Mouse (Mus musculus) midbrain, embryonic 13.5 days (tissue): ENCODE results near the gene Mapkapk2. TPM values are rescaled to one million over a fixed set of nuclear protein-coding genes. Genes with fewer than 3 reads are reported as not detected.

Experiments
- ATAC-seq: fragments of 200-750 bp; cut with Nextera tagmentation; 2 replicates; pipeline ENCODE4 v1.8.0; 2017; ENCODE audit warnings: mild to moderate bottlenecking, moderate TSS enrichment, moderate library complexity
- H3K27ac ChIP-seq: fragments of 300-500 bp; sonication (generic); 2 replicates; pipeline ENCODE4 v1.5.1; 2015; ENCODE audit warnings: inconsistent platforms, mild to moderate bottlenecking, moderate library complexity
- H3K27me3 ChIP-seq: fragments of 300-500 bp; sonication (generic); 2 replicates; pipeline ENCODE4 v1.6.1; 2015; ENCODE audit warnings: mild to moderate bottlenecking, inconsistent platforms
- H3K36me3 ChIP-seq: fragments of 300-500 bp; sonication (generic); 2 replicates; pipeline ENCODE4 v1.6.1; 2015; ENCODE audit warnings: mild to moderate bottlenecking, inconsistent platforms
- H3K4me1 ChIP-seq: fragments of 300-500 bp; sonication (generic); replicated peaks from 2 replicates; pipeline ENCODE4 v1.6.1; 2015; ENCODE audit warnings: inconsistent platforms
- H3K4me2 ChIP-seq: fragments of 300-500 bp; sonication (generic); replicated peaks from 2 replicates; pipeline ENCODE4 v1.6.1; 2015; ENCODE audit warnings: moderate library complexity, mild to moderate bottlenecking, inconsistent platforms
- H3K4me3 ChIP-seq: fragments of 300-500 bp; sonication (generic); replicated peaks from 2 replicates; pipeline ENCODE4 v1.5.1; 2015; ENCODE audit warnings: mild to moderate bottlenecking, inconsistent platforms
- H3K9ac ChIP-seq: fragments of 300-500 bp; sonication (generic); replicated peaks from 2 replicates; pipeline ENCODE4 v1.6.1; 2015; ENCODE audit warnings: mild to moderate bottlenecking, inconsistent platforms
- H3K9me3 ChIP-seq: fragments of 300-500 bp; sonication (generic); 2 replicates; pipeline ENCODE4 v1.6.1; 2016; ENCODE audit warnings: mild to moderate bottlenecking, inconsistent platforms
- WGBS: fragments of 180-500 bp; shearing (Covaris S2); methylation state at CpG from one replicate; pipeline ENCODE4 v1.1.7; 2015; 5-methylcytosine and 5-hydroxymethylcytosine counted together
- polyA plus RNA-seq: library from polyadenylated mRNA; unstranded; fragments of >200 nt; fragmentation: Nextera tagmentation; extraction: Ambion mirVana; gene quantifications from 2 replicates; pipeline ENCODE4 v1.2.1, GENCODE M21; 2015

Gene Mapkapk2
- polyA plus RNA-seq, 1 experiment from 2014 or later = 36.3 TPM

- H3K27ac ChIP-seq = peak overlapping the region; percentile 66
- ATAC-seq = no peak
Measured at GRCm38 (mm10) chr1:131134231-131134630, 36.6 kb upstream of the Mapkapk2 start.

GRCm38 (mm10) chr1:131125987-131126744 is 28.5 kb upstream of the Mapkapk2 start:
- WGBS = 86% methylated on average over 11 of the region's 11 CpGs
- ATAC-seq = no peak
- Histone ChIP-seq H3K27me3 (no peaks in the 10 kb centered on the region), H3K4me2 (no peak overlapping the region), H3K9ac (no peak overlapping the region), H3K4me1 (no peaks in the 10 kb centered on the region), H3K27ac (no peak overlapping the region), H3K36me3 (peaks cover 53% of the 10 kb centered on the region), H3K9me3 (no peaks in the 10 kb centered on the region), H3K4me3 (no peak overlapping the region)

More at GRCm38 (mm10) chr1:131134231-131134630, 36.6 kb upstream of the Mapkapk2 start:
- Histone ChIP-seq H3K9ac (peak overlapping the region; percentile 29; the same call in 1 of the 2 replicates), H3K27me3 (no peaks in the 10 kb centered on the region), H3K4me3 (peak overlapping the region; percentile 1; the same call in 1 of the 2 replicates), H3K4me1 (peaks cover 48% of the 10 kb centered on the region), H3K4me2 (peak overlapping the region; percentile 71), H3K9me3 (no peaks in the 10 kb centered on the region), H3K36me3 (peaks cover 29% of the 10 kb centered on the region)
- WGBS = 19% methylated on average over 6 of the region's 6 CpGs

- no peak for ATAC-seq
- Histone ChIP-seq H3K4me3 (no peak overlapping the region), H3K9ac (no peak overlapping the region), H3K36me3 (peaks cover 29% of the 10 kb centered on the region), H3K9me3 (no peaks in the 10 kb centered on the region), H3K27ac (no peak overlapping the region), H3K4me2 (no peak overlapping the region), H3K27me3 (no peaks in the 10 kb centered on the region), H3K4me1 (no peaks in the 10 kb centered on the region)
- WGBS = 70% methylated on average over 10 of the region's 10 CpGs
Measured at GRCm38 (mm10) chr1:131123522-131124265, 26.1 kb upstream of the Mapkapk2 start.

- Histone ChIP-seq H3K9ac (no peak overlapping the region), H3K27me3 (no peaks in the 10 kb centered on the region), H3K36me3 (peaks cover 12% of the 10 kb centered on the region), H3K27ac (no peak overlapping the region), H3K4me3 (no peak overlapping the region), H3K4me1 (peaks cover 5% of the 10 kb centered on the region), H3K9me3 (no peaks in the 10 kb centered on the region), H3K4me2 (no peak overlapping the region)
- WGBS = 38% methylated on average over 3 of the region's 3 CpGs
- ATAC-seq = no peak
Measured at GRCm38 (mm10) chr1:131121987-131122386, 24.4 kb upstream of the Mapkapk2 start.

GRCm38 (mm10) chr1:131119026-131119425 is 21.4 kb upstream of the Mapkapk2 start:
- Histone ChIP-seq H3K4me2 (no peak overlapping the region), H3K27ac (no peak overlapping the region), H3K36me3 (no peaks in the 10 kb centered on the region), H3K4me3 (no peak overlapping the region), H3K9ac (no peak overlapping the region), H3K4me1 (peaks cover 12% of the 10 kb centered on the region), H3K27me3 (no peaks in the 10 kb centered on the region), H3K9me3 (no peaks in the 10 kb centered on the region)
- WGBS = 71% methylated on average over 2 of the region's 2 CpGs
- ATAC-seq = no peak

- Histone ChIP-seq H3K27ac (no peak overlapping the region), H3K9ac (no peak overlapping the region), H3K27me3 (no peaks in the 10 kb centered on the region), H3K36me3 (no peaks in the 10 kb centered on the region), H3K9me3 (no peaks in the 10 kb centered on the region), H3K4me2 (no peak overlapping the region), H3K4me3 (no peak overlapping the region), H3K4me1 (peaks cover 12% of the 10 kb centered on the region)
- ATAC-seq = no peak
- 71% methylated on average over 10 of the region's 10 CpGs for WGBS
Measured at GRCm38 (mm10) chr1:131118530-131118929, 20.9 kb upstream of the Mapkapk2 start.

- Histone ChIP-seq H3K4me3 (no peak overlapping the region), H3K36me3 (no peaks in the 10 kb centered on the region), H3K4me1 (peaks cover 12% of the 10 kb centered on the region), H3K27ac (peak overlapping the region; percentile 84), H3K27me3 (no peaks in the 10 kb centered on the region), H3K9ac (0 out of 2 replicates have a peak overlapping the region, but pooled peaks have one; percentile 23), H3K9me3 (no peaks in the 10 kb centered on the region), H3K4me2 (no peak overlapping the region; the same call in 1 of the 2 replicates)
- 49% methylated on average over 13 of the region's 13 CpGs for whole genome bisulfite sequencing
- ATAC-seq = peak; percentile 69
Measured at GRCm38 (mm10) chr1:131116430-131117011, 18.9 kb upstream of the Mapkapk2 start.

- Histone ChIP-seq H3K4me2 (no peak overlapping the region), H3K4me1 (peaks cover 12% of the 10 kb centered on the region), H3K27me3 (no peaks in the 10 kb centered on the region), H3K9me3 (no peaks in the 10 kb centered on the region), H3K9ac (no peak overlapping the region), H3K36me3 (no peaks in the 10 kb centered on the region), H3K4me3 (no peak overlapping the region), H3K27ac (no peak overlapping the region)
- 23% methylated on average over 6 of the region's 6 CpGs for WGBS
- ATAC-seq = peak; percentile 57; the same call in 1 of the 2 replicates
Measured at GRCm38 (mm10) chr1:131115932-131116331, 18.3 kb upstream of the Mapkapk2 start.

GRCm38 (mm10) chr1:131112576-131112975 is 14.9 kb upstream of the Mapkapk2 start:
- Histone ChIP-seq H3K4me2 (no peak overlapping the region), H3K9me3 (no peaks in the 10 kb centered on the region), H3K36me3 (no peaks in the 10 kb centered on the region), H3K27ac (no peak overlapping the region), H3K4me3 (no peak overlapping the region), H3K9ac (no peak overlapping the region), H3K4me1 (peaks cover 12% of the 10 kb centered on the region), H3K27me3 (no peaks in the 10 kb centered on the region)
- ATAC-seq = no peak
- WGBS = 52% methylated on average over 6 of the region's 6 CpGs

- no peak overlapping the region for H3K9ac ChIP-seq
- H3K4me3 ChIP-seq = no peak overlapping the region
- no peaks in the 10 kb centered on the region for H3K9me3 ChIP-seq
- no peak overlapping the region for H3K27ac ChIP-seq
- H3K4me1 ChIP-seq = no peaks in the 10 kb centered on the region
- H3K36me3 ChIP-seq = no peaks in the 10 kb centered on the region
- no peak for ATAC-seq
- no peaks in the 10 kb centered on the region for H3K27me3 ChIP-seq
- 84% methylated on average over 12 of the region's 12 CpGs for WGBS
- no peak overlapping the region for H3K4me2 ChIP-seq
Measured at GRCm38 (mm10) chr1:131110525-131111106, 13.0 kb upstream of the Mapkapk2 start.

- no peaks in the 10 kb centered on the region for H3K36me3 ChIP-seq
- H3K4me1 ChIP-seq = no peaks in the 10 kb centered on the region
- no peak overlapping the region for H3K4me3 ChIP-seq
- H3K27ac ChIP-seq = no peak overlapping the region
- H3K4me2 ChIP-seq = no peak overlapping the region
- no peaks in the 10 kb centered on the region for H3K9me3 ChIP-seq
- H3K9ac ChIP-seq = no peak overlapping the region
- no peak for ATAC-seq
- H3K27me3 ChIP-seq = no peaks in the 10 kb centered on the region
- 74% methylated on average over 10 of the region's 10 CpGs for WGBS
Measured at GRCm38 (mm10) chr1:131107575-131108308, 10.1 kb upstream of the Mapkapk2 start.
